Mouse (Mus musculus): ENCODE measurements around the gene Gm20388. TPM values are rescaled to one million over a fixed set of nuclear protein-coding genes. Genes with fewer than 3 reads are reported as not detected.
A peak's percentile ranks its signal among the peaks of the same experiment; 100 is the strongest.
"Not testable (repeated sequence)": the region's sequence is repeated elsewhere in the genome, so short reads cannot be mapped to it uniquely, and the experiment has no call there.

Gm20388 gene
- total RNA-seq, 2 experiments from 2014 or later = 6.8 to 7.8 TPM

DNA sequence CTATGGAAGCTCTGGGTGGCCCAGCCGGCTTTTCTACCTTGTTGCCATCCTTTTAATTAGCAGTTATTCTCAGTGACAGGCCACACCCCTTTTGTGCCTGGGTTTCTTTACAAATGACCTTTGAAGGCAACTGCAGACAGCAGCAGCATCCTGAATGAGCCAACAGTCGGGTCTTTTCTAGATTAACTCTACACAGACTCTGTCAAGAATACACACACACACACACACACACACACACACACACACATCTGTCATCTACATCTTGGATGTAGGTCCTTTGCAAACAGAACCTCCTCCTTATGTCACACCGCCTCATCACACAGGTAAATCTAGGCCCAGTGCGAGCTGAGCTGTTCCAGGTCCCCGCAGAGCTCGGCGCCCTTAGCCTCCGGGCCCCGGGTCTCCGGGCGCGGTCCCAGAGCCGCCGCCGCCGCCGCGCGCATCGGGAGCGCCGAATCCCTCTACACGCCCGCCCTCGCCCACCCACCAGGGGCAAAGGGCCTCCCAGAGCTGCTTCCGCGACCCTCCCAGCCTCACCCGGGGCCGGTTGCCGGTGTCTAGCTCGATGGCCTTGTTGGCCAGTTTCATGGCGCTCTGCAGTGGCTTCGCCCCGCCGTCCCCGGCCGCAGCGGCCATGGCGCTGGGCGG lies 3342.9 kb downstream of the Gm20388 start:
- intact Hi-C loops (cut with DNase I) = no loop called here
- peak in 1 of 2 experiments; percentile 12 for DNase-seq

DNA sequence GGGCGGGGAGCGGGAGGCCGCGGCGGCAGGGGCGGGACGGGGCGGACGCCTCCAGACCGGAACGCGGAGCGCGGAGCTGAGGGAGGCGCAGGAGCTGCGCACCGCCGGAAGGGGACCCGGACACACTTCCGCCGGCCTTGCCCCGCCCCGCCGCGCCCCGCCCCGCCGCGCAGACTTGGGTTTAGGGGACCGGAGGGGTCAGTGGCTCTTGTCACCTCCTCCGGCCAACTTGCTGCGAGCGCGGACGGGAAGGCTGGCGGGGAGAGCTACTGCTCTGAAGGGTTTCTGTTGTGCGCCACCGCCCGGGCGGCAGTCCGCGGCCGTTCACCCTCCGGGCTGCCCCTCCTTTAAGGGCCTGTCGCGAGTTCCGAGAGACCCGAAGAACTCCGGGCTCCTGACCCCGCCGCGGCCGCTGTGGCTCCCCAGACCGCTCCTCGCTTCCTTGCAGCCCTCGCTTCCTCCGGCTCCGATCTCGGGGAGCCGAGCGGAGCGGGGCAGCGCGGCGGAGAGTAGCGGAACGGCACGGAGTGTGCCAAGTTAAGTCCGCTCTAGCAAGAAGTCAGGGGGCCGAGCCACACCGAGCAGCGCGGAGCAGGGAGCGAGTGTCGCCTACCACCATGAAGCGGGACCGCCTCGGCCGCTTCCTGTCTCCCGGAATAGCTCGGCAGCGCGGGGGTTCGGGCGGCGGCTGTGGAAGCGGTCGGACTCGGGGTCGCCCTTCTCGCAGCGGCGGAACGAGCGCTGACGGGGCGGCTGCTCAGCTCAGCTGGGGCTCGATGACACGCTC lies 3343.7 kb downstream of the Gm20388 start, which contains the start of the genes Zfp276 and Vps9d1:
Gene Zfp276 (plus strand): TSS at position 97 of the 787 bp plus-strand sequence.
Gene Vps9d1 (minus strand): TSS at position 250 of the 787 bp plus-strand sequence.
- intact Hi-C loops (cut with DNase I) = no loop called here
- peak; percentile 82 to 84 for DNase-seq

DNA sequence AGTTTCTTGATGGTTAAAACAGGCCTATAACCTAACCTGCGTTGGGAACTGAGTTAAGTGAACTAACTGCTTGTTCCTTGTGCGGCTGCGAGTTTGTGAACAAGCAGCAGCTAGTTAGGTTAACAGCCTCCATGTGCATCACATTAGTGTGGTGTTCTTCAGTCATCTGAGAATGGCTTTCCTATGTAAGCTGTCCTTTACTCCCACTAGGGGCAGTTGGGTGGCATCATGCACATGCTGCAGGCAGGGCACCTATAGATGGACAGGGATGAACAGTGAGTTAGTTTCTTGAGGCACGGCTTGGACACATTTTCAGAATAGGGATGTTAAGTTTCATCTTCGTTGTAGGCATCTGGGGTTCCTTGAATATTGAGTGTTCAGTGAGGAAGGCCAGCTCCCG lies 3344.5 kb downstream of the Gm20388 start:
- intact Hi-C loops (cut with DNase I) = no loop called here
- no peak for DNase-seq

DNA sequence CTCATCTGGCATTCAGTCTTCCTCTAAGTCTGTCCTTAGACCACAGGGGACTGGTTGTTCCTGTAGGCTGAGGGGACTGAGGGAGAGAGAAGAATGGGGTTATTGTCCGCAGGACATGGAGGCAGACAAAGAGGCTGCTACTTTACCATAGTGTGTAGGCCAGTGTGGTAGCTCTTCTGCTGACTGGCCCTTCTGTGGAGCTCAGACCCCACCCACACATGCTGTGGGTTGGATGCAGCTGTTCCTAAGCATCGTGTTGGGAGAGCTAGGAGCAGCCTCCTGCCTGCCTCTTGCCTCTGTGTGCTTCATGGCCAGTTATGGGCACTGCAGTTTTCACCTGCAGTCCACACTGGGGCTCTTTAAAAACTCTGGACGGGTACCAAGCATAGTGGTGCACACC lies 3346.5 kb downstream of the Gm20388 start:
- no peak for DNase-seq
- intact Hi-C loops (cut with DNase I) = no loop called here

DNA sequence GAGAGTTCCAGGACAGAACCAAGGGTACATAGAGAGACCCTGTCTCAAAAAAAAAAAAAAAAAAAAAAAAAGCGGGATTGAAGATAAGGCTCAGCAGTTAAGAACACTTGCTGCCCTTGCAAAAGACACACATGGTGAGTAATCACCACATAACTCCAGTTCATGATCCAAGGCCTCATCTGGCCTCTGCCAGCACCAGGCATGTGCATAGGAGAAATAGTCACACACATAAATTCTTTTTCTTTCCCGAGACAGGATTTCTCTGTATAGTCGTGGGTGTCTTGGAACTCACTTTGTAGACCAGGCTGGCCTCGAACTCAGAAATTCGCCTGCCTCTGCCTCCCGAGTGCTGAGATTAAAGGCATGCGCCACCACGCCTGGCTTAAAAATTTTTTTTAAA lies 3347.0 kb downstream of the Gm20388 start:
- DNase-seq; intact Hi-C loops (cut with DNase I): not testable (repeated sequence)

DNA sequence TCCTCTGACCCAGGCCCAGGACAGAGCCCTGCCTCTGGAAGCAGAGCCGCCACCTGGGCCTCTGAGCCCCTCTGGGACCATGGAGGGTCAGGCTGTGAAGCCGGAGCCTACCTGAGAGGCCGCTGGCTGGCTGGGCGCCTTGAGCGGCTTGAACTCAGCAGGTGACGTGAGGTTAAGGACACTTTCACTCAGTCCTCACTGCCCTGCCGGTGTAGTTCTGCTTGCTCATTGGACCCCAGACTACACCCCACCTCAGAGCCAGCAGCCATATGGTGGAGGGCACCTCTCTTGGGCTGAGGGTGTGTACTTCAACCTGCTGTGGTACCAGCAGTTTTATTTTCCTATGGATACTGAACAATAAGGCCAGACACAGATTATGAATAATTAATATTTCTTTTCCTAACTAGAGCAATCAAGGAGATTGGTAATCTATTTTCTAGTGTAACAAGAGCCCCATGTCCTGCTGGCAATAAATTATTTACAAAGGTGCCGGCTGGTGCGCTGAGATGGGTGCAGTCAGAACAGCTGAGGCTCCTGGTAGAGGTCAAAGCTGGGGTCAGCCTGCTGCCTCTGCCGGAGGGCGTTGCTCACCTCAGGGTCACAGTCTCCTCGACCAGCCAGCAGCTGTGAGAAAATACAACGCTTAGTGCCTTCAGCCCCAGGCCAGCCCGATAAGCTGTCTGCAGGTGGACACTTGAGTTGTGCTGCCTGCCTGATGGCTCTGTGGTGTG lies 3357.4 kb downstream of the Gm20388 start:
- no peak for DNase-seq
- intact Hi-C loops (cut with DNase I) = no loop called here

DNA sequence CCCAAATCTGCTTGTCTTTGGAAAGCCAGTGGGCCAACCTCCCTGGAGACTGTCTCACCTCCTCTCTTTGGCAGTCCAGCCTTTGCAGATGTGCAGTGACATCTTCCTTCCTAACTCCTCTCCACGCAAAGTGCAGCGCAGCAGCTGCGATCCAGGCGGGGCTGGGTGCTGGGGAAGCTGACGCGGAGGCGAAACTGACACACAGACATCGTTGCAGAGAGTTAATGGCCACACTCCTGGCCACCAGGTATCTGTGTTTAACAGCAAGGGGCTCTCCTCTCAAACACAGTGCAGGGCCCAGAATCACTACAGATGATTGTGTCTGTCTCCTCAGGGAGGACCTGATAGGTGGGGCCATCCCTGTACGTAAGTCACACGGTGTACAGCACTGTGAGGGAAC lies 3360.5 kb downstream of the Gm20388 start:
- intact Hi-C loops (cut with DNase I) = no loop called here
- DNase-seq = no peak

DNA sequence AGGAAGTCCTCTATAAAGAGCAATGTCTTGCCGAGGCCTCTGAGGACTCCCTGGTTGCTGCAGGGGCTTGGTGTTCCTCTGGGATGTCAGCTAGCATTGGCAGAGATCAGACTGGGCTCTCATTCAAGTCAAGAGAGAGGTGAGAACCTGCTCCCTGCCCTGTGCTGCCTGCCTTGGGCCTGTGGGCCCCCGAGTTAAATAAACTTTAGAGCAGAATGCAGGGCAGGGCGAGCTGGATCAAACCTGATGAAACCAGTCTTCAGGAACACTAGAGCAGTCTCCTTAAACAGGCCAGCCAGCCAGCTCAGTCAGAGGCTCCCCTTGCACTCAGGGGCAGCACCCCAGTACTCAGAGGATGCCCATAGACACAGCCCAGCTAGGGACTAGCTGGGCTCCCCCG lies 3361.3 kb downstream of the Gm20388 start:
- DNase-seq = no peak
- intact Hi-C loops (cut with DNase I) = no loop called here

DNA sequence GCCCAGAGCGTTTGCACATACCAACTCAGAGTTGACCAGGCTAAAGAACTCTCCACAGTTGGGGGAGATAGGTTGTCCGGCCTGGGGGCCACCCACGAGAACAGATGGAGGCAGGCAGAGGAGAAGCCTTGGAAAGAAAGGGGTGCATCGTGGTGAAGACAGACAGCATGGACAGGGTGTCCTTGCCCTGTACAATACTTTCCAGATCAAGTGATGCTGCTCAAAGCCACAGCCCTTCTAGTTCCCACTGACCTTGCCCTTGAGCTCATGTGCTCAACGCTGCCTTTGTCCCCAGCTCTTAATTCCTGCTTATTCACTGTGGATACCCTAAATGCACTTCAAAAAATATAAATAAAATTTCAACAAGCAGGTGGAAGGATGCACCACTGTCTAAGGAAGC lies 3363.8 kb downstream of the Gm20388 start:
- DNase-seq = no peak
- intact Hi-C loops (cut with DNase I) = no loop called here

DNA sequence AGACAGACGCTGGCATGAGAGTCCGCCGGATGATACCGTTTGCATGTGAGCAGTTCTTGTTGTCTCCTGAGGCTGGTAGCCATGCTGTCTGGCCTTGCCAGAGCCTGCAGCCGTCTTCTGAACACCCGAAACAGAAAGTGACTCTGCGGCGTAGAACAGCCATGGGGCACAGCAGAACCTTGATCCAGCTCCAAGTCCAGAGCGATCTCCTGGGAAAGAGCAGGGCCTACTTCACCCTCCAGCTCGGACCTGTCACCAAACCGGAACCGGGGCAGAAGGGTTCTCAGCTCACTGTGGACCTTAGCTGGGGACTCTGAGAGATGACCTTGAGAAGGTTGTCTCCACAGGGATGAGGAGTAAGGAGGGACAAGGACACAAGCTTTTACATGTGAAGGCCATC lies 3364.5 kb downstream of the Gm20388 start:
- intact Hi-C loops (cut with DNase I) = no loop called here
- DNase-seq = no peak

DNA sequence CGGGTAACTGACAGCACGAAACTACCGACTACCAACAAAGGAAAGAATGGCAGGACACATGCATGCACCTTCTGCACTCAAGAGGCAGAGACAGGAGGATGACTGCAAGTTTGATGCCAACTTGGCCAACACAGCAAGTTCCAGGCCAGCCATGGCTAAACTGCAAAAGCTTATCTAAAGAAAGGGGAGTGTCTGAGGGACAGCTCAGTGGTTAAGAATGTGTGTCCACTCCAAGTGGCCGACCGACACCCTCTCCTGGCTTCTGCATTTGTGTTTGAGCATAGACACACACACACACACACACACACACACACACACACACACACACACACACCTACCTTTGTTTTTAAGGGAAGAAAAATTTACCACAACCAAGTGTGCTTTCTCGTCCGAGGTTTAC lies 3367.8 kb downstream of the Gm20388 start:
- DNase-seq = no peak
- intact Hi-C loops (cut with DNase I) = no loop called here

DNA sequence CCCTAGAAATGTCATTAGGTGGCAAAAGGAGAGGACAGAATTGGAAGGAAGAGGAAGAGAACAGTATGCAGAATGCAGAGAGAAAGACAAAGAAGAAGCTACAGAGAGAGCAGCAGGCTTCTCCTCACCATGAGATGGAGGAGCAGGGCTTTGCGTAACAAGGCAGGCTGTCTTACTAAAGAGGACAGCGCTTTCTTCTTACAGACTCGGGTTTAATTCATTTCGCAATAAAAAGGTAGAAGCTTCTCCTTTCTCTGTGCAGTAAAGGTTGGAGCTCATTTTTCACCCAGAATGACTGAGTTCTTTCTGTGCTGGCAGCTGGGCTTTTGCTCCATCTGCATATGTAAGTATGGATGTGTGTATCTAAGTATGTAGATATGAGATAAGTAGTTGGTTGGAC lies 3369.2 kb downstream of the Gm20388 start:
- no peak for DNase-seq
- intact Hi-C loops (cut with DNase I) = no loop called here

DNA sequence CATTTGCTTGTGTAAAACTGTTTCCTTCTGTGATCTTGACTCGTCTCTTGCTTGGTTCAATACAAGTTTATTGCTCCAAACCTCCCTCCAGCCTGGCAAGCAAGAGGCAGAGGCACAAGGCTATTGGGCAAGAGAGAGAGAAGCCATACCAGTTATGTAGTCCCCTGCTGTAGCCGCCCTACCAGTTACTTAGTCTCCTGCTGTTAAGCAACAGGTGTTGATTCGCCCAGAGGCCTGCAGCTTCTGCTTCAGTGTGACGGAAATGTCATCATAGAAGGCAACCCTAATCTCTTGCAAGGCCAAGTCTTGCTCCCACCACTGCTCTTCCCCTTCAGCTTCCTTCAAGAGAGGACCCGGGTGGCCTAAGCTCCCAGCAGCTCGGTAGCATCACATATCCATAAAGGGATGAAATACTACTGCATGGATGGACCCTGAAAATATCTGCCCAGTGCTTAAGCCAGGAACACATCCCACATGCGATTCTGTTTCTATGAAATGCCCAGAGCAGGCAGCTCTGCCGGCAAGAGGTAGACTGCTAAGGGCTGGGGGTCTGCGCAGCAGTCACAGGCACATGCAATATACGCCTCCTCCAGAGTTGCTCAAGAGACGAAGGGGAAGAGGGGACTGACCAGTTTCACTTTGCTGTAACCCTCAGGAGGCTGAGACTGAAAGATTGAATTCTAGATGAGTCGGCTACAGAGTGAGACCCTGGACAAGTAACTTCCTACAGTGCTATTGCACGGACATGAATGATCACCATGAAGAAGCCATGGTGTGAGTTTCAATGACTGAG lies 3369.9 kb downstream of the Gm20388 start:
- intact Hi-C loops (cut with DNase I) = no loop called here
- DNase-seq = no peak

DNA sequence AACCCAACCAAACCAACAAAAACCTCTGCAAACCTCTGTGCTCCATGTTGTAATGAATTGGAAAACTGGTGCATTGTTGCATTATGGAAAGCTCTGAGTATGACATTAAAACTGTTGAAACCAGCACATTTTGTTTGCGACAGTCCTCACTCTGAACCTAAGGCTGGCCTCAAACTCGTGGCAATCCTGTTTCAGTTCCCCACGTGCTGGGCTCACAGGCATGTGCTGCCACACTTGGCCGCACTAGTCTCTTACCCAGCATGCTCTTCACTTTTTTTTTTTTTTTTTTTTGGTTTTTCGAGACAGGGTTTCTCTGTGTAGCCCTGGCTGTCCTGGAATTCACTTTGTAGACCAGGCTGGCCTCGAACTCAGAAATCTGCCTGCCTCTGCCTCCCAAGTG lies 3372.4 kb downstream of the Gm20388 start:
- intact Hi-C loops (cut with DNase I) = not testable (repeated sequence)

DNA sequence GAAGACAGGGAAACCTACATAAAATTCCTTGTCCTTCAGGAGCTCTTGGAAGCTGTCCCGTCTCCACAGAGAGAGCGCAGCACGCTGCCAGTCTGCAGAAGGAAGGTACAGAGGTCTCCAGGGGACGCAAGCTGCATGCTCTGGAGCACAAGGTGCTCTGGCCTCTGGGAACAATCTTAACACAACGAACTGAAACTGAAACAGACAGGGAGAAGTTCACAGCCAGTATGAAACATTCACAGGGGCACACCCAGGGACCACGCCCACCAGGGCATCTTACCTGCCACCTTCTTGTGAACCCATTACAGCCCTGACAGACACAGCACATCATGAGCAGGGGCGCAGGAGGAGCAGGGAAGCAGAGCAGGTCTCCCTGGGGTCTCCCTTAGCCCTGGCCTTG lies 3373.3 kb downstream of the Gm20388 start:
- intact Hi-C loops (cut with DNase I) = no loop called here
- DNase-seq = no peak

More for the DNA sequence above, 3372.4 kb downstream of the Gm20388 start:
- DNase-seq = not testable (repeated sequence)

DNA sequence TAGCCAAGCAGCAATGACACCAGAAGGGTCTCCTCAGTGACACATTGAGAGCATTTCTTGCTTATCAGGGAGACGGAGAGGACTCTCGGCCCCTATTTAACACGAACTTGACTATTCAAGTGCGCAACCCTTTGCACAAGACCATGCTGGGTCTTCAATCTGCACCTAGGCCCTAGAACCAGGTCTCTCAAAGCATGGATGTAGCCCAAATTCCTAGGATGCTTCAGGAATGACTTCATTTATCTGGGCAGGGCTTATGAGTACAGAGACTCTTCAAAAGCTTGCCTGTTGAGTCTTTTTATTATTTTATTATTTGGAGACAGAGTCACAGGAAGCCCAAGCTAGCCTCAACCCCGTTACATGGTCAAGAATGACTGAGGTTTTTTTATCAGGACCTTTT lies 3373.9 kb downstream of the Gm20388 start:
- intact Hi-C loops (cut with DNase I) = no loop called here

DNA sequence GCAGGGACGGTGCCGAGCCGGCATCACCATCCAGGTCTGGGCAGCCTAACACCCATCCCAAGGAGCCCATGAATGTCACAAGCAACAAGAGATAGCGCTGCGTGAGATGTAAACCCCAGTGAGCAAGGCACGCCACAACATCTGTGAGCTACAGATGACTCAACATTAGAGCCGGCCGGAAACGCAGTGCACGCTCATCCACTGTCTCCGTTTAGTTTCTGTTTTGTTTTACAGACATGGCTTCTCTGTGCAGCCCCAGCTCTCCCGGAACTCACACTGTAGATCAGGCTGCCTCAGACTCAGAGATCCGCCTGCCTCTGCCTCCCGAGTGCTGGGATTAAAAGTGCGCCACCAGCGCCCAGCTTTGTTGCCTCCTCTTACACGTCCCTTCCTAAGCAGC lies 3376.7 kb downstream of the Gm20388 start:
- intact Hi-C loops (cut with DNase I) = no loop called here
- no peak for DNase-seq

More for the DNA sequence above, 3373.9 kb downstream of the Gm20388 start:
- no peak for DNase-seq

DNA sequence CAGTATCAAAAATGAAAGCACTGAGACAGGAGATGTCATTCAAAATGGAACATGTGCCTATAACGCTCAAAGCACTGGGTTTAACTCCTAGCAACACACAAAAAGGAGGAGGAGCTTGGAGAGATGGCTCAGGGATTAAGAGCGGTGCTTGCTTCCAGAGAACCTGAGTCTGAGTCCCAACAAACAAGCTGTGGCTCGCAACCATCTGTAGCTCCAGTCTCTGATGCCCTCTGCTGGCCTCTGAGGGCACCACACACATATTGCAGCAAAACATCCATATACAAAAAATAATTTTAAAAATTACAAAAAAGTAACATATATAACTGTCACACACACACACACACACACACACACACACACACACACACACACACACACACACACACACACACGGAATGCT lies 3379.5 kb downstream of the Gm20388 start:
- intact Hi-C loops (cut with DNase I) = no loop called here
- no peak for DNase-seq

DNA sequence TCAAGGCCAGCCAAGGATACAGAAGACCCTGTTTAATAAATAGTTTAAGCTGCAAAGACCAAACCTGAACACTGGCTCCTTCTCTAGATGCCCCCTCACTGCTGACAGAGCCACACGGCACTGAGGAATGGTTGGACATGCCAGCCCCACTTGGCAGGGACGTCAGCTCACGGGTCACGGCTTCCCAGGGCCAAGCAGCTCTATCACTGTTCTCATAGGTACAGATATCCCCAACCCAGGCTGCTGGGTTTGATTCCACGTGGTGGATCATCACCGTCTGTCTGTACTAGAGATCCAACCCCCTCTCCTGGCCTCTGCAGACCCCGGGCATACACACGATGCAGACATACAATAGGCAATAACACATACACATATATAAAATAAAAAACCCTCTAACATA lies 3380.0 kb downstream of the Gm20388 start:
- DNase-seq = no peak
- intact Hi-C loops (cut with DNase I) = no loop called here

DNA sequence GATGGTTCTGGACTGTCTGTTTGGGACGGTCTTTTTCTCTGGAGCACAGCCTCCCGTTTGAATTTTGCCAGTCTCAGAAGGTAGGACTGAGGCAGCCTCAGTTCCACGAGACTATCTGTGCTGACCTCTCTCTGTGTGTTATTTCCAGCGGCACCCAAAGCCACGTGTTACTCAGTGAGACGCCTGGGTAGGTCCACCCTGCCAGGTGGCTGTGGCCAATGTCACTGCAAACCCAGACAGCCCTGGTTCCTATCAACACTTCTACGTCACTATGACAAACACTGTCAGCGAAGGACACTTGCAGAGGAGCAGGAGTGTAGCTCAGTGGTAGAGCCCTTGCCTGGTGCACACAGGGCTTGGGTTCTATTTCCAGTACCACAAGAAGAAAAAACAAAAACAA lies 3381.1 kb downstream of the Gm20388 start:
- no peak for DNase-seq
- intact Hi-C loops (cut with DNase I) = no loop called here

DNA sequence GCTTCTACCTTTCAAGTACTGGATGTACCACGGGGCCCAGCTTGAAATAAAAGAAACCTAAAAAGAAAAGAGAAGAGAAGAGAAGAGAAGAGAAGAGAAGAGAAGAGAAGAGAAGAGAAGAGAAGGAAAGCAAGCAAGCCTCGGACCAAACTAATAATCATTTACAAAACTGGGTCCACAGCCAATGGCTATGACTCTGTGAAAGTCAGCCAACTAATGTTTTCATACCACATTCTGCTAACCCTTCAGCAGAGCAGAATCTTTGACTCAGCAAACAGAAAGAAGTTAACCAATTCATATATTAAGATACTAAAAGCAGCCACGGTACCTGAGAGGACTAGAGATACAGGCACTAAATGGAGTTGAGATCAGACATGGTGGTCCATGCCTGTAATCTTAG lies 3381.6 kb downstream of the Gm20388 start:
- DNase-seq = no peak
- intact Hi-C loops (cut with DNase I) = no loop called here
